Mouse (Mus musculus): ENCODE results near the gene Pex3. TPM values are rescaled to one million over a fixed set of nuclear protein-coding genes. Genes with fewer than 3 reads are reported as not detected.

Pex3 gene
- 53.2 TPM for polyA plus RNA-seq (2014; fragmentation: Illumina TruSeq; extraction: RNeasy Lipid Tissue Mini Kit (QIAGEN cat#74804); ENCODE audit: low replicate concordance)

DNA sequence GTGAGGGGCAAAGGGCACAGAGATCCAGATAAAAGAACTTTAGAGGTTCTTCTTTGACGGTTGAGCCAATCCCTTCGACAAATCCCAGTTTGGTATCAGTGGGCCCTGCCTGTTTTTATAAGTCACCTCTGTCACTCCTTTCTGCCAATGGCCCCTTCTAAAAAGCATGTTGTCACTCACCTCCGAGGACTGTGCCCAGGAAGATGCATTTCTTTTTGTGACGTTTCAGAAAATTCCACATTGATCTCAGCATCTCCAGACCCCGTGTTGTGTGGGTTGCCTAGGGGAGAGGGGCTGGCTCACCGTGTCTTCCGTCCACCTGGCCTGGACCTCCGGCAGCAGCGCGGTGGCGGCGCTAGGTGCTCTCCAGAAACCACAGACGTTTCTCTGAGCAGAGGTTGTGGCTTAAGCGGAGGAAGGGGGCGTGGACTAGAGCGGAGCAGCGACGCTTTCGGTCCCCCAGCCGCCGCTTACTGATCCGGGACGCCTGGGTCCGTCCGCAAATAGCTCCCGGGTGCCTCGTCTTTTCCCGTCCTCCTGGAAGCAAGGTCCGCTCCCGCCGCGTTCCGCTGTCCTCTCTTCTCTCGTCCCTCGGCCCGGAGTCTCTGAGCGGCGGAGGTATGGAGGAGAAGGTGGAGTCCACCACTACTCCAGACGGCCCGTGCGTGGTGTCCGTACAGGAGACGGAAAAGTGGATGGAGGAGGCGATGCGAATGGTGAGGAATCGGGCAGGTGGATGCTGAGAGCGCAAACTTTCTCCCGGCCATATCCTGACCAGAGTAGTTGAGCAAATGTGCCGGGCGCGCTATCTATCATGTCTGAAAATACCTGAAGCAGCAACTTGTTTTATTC, at the start of gene Pex3, which contains the start of gene Adat2:
Pex3 (minus strand) TSS at position 497 of the 852 bp plus-strand sequence.
Adat2 (plus strand) TSS at position 249 of the 852 bp plus-strand sequence.

DNA sequence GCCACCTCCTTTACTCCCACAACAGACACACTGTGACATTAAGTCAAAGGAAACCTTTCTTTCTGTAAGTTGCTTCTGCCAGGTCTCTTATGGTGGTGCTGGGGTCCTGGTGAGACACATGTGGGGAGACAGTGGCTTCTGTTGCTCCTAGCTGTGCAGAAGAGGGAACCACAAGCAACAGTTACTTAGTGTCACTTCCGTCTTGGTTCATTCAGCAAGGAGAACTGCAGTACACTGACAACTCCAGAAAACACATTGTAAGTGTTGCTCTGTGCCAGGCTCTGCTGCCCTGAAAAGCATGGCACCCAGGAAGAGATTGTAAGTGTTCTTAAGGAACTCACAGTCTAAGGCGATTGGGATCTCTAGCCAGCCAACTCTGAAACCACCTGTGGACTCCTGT, 53.6 kb downstream of the Pex3 start, which contains the start of gene Fuca2:
Fuca2 (plus strand) TSS at position 210 of the 400 bp plus-strand sequence.

Other genes with a start within 250 kb of the Pex3 start
- gene Phactr2, start 78.7 kb downstream of the Pex3 start, polyA plus RNA-seq (2014; fragmentation: Illumina TruSeq; extraction: RNeasy Lipid Tissue Mini Kit (QIAGEN cat#74804); ENCODE audit: low replicate concordance) = 20.1 TPM
- gene Fuca2, start 53.6 kb downstream of the Pex3 start, polyA plus RNA-seq (2014; fragmentation: Illumina TruSeq; extraction: RNeasy Lipid Tissue Mini Kit (QIAGEN cat#74804); ENCODE audit: low replicate concordance) = 752 TPM
- gene Adat2, start 248 bp downstream of the Pex3 start, polyA plus RNA-seq (2014; fragmentation: Illumina TruSeq; extraction: RNeasy Lipid Tissue Mini Kit (QIAGEN cat#74804); ENCODE audit: low replicate concordance) = 1.9 TPM

Data from small intestine, adult 10 weeks (tissue).